Mouse (Mus musculus) ES-E14 (cell line): ENCODE data around the gene Taar7f. TPM values are rescaled to one million over a fixed set of nuclear protein-coding genes. Genes with fewer than 3 reads are reported as not detected.
"Not testable (repeated sequence)": the region's sequence is repeated elsewhere in the genome, so short reads cannot be mapped to it uniquely, and the experiment has no call there.

ENCODE experiments used
- DNase-seq: peaks from one replicate; pipeline ENCODE4 v3.0.0-alpha.2; 2013; ENCODE audit warnings: low read depth, low spot score
- H3K27ac ChIP-seq: 2 replicates; pipeline ENCODE4 v1.5.1; 2012; ENCODE audit warnings: low read depth, mild to moderate bottlenecking, low read length, moderate library complexity, mixed read lengths; ENCODE audit not compliant: poor library complexity, insufficient read depth, severe bottlenecking
- H3K36me3 ChIP-seq: 2 replicates; pipeline ENCODE4 v1.6.1; 2012; ENCODE audit warnings: mild to moderate bottlenecking, low read length, moderate library complexity, mixed read lengths; ENCODE audit not compliant: control insufficient read depth, poor library complexity, insufficient read depth, severe bottlenecking
- H3K4me1 ChIP-seq, 2 experiments: fragments of 150-350 bp in 1 of 2; sonication (generic) in 1 of 2; 2 replicates each; pipeline ENCODE4 v1.6.1; 2012; ENCODE audit warnings: low read length in 2 of 2, mild to moderate bottlenecking in 1 of 2, mixed read lengths in 1 of 2; ENCODE audit not compliant: control insufficient read depth in 2 of 2, insufficient read depth in 2 of 2, poor library complexity in 1 of 2
- H3K4me3 ChIP-seq, 2 experiments: fragments of 150-350 bp in 1 of 2; sonication (generic) in 1 of 2; 2 replicates each; pipeline ENCODE4 v1.5.1; 2012; ENCODE audit warnings: low read length in 2 of 2, low read depth in 1 of 2, mild to moderate bottlenecking in 1 of 2, mixed read lengths in 1 of 2; ENCODE audit not compliant: insufficient read depth in 1 of 2, poor library complexity in 1 of 2, severe bottlenecking in 1 of 2
- H3K9ac ChIP-seq: 2 replicates; pipeline ENCODE4 v1.6.1; 2012; ENCODE audit warnings: low read depth, mild to moderate bottlenecking, low read length, mixed read lengths; ENCODE audit not compliant: poor library complexity, insufficient read depth, severe bottlenecking
- H3K9me3 ChIP-seq: fragments of 150-350 bp; sonication (generic); 2 replicates; pipeline ENCODE4 v1.6.1; 2012; ENCODE audit warnings: low read depth, mild to moderate bottlenecking, low read length; ENCODE audit not compliant: control insufficient read depth, insufficient read depth
- CHD2 ChIP-seq: IDR thresholded peaks from 2 replicates; pipeline ENCODE4 v1.6.1; 2014; ENCODE audit warnings: mild to moderate bottlenecking, low read depth, low read length, inconsistent platforms
- HCFC1 ChIP-seq: IDR thresholded peaks from 2 replicates; pipeline ENCODE4 v1.6.1; 2012; ENCODE audit warnings: low read length, inconsistent platforms, borderline replicate concordance; ENCODE audit not compliant: insufficient read depth
- MAFK ChIP-seq: IDR thresholded peaks from 2 replicates; pipeline ENCODE4 v1.6.1; 2014; ENCODE audit warnings: mild to moderate bottlenecking, low read depth, low read length, inconsistent platforms; ENCODE audit not compliant: insufficient read depth
- ZC3H11A ChIP-seq: IDR thresholded peaks from 2 replicates; pipeline ENCODE4 v1.6.1; 2012; ENCODE audit warnings: low read depth, mild to moderate bottlenecking, inconsistent platforms, low read length, borderline replicate concordance
- ZNF384 ChIP-seq: IDR thresholded peaks from 2 replicates; pipeline ENCODE4 v1.6.1; 2012; ENCODE audit warnings: low read depth, low read length, inconsistent platforms
- in situ Hi-C, 2 experiments: fragments of 600-800 bp; cut with MboI; formaldehyde crosslinking; loops; one replicate each; pipeline ENCODE4 v1.15.1; 2025; ENCODE audit warnings: low sequenced_read_pairs in 2 of 2, inconsistent platforms in 1 of 2; ENCODE audit not compliant: unreplicated experiment in 2 of 2
- total RNA-seq: library from RNA; depleted of rRNA; stranded (reverse); fragments of 300-350 nt; gene quantifications from 2 replicates; pipeline ENCODE4 v1.2.3, GENCODE M21; 2012; rRNA removed

The Taar7f gene
- total RNA-seq, 1 experiment: not detected

DNA sequence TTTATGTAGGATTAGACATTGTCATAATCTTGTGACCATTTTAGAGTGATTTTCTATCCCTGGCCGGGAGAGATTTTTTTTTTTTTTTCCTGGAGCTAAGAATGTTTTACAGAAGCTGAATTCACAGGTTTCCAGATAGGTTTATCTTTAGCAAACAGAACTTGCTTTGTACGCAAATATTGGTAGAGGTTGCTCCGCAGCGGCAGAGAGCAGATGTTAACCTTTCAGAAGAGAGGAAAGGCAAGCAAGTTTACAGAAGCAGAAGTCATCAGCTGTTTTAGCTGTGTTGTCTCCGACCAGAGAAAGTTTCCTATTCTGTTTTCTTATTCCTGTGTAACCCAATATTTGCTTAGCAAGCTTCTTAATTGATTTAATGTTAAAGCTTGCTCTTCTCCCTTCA is 37.2 kb downstream of the Taar7f start:
- Histone ChIP-seq H3K27ac (no peak overlapping the region), H3K4me3 (no peak overlapping the region), H3K9ac (no peak overlapping the region), H3K9me3 (no peaks in the 10 kb centered on the region), H3K4me1 (peaks cover 0 to 4% of the 10 kb centered on the region in 2 experiments; a peak in 1 of 4 replicates), H3K36me3 (no peaks in the 10 kb centered on the region)
- no peak for TF ChIP-seq HCFC1
- TF ChIP-seq ZC3H11A: no peak
- TF ChIP-seq ZNF384: no peak
- TF ChIP-seq CHD2: no peak
- TF ChIP-seq MAFK: no peak
- in situ Hi-C loops: loop anchor here in 1 of 2 experiments (25.0 kb wide), 1 partner anchor 274 kb away; no protein-coding TSS in a partner anchor
- no peak for DNase-seq

GRCm38 (mm10) chr10:24087168-24087567 is 37.9 kb downstream of the Taar7f start:
- DNase-seq: no peak
- Histone ChIP-seq H3K27ac (no peak overlapping the region), H3K9me3 (no peaks in the 10 kb centered on the region), H3K4me3 (no peak overlapping the region), H3K36me3 (no peaks in the 10 kb centered on the region), H3K4me1 (peaks cover 0 to 4% of the 10 kb centered on the region in 2 experiments; a peak in 1 of 4 replicates), H3K9ac (no peak overlapping the region)
- TF ChIP-seq CHD2 (no peak), ZC3H11A (no peak), MAFK (no peak), HCFC1 (no peak), ZNF384 (no peak)
- in situ Hi-C loops: loop anchor here in 1 of 2 experiments (25.0 kb wide), 1 partner anchor 275 kb away; no protein-coding TSS in a partner anchor

DNA sequence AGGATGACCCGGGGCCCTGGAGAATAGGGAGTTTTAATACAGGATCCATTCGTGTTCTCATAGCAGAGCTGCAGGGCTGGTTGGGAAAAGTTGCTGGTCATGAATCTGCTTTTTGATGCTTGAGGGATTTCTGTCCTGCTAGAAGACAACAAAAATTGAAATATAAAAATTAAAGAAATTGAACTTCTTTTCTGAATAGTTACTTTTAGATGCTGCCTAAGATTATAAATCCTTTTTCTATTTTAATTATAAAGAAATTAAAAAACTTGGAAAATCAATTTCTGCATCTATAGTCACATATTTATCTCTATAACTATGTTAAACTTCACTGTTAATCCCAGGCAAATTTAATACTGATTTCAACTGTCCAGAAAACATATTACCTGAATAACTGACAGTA is 42.9 kb downstream of the Taar7f start, which contains the start of gene Taar8b:
Gene Taar8b, minus strand, starts transcription at position 101 of the 400 bp plus-strand sequence.
- no peak within 1 kb of the TSS for H3K27ac ChIP-seq
- H3K4me3 ChIP-seq: no peak within 1 kb of the TSS
- H3K9ac ChIP-seq: no peak within 1 kb of the TSS
- H3K36me3 ChIP-seq: no peaks in the 10 kb centered on the region
- in situ Hi-C loops: loop anchor here in 1 of 2 experiments (25.0 kb wide), 1 partner anchor 280 kb away; no protein-coding TSS in a partner anchor
- H3K4me1 ChIP-seq: no peaks in the 10 kb centered on the region
- no peak for DNase-seq
- TF ChIP-seq ZC3H11A (no peak), HCFC1 (no peak), CHD2 (no peak), MAFK (no peak), ZNF384 (no peak)
- H3K9me3 ChIP-seq: no peaks in the 10 kb centered on the region

DNA sequence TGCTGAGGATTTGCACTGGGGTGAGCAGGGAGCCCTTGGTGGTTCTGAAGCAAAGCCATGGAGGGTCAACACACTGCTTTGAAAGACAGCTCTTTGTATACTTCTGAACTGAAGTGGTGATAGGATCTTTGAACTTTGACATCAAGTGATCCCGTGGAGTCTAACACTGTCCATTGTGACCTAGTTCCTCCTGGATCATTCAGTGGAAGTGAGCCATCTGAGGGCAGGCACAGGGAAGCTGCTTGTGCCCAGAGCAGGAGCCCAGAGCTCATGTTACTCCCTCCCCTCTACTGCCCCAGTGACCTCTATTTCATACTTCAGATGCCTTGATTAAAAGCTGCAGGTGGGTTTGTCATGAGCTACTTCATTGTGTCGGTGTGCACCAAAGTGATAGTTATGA is 47.7 kb downstream of the Taar7f start:
- in situ Hi-C loops: loop anchor here in 1 of 2 experiments (25.0 kb wide), 1 partner anchor 285 kb away; no protein-coding TSS in a partner anchor
- H3K36me3 ChIP-seq, DNase-seq, H3K4me1 ChIP-seq, H3K9ac ChIP-seq, H3K4me3 ChIP-seq, H3K27ac ChIP-seq, H3K9me3 ChIP-seq: not testable (repeated sequence)

Other genes starting within 250 kb of the Taar7f start
- gene Vnn3, start 198.0 kb upstream of the Taar7f start, total RNA-seq: not detected in 2 replicates
- 2.0 and 4.1 TPM in 2 replicates for gene Vnn1, start 154.8 kb upstream of the Taar7f start, total RNA-seq
- gene Taar1, start 129.2 kb upstream of the Taar7f start, total RNA-seq: not detected in 2 replicates
- not detected in 2 replicates for gene Taar2, start 110.9 kb upstream of the Taar7f start, total RNA-seq
- gene Taar3, start 100.0 kb upstream of the Taar7f start, total RNA-seq: not detected in 2 replicates
- not detected in 2 replicates for gene Taar4, start 89.0 kb upstream of the Taar7f start, total RNA-seq
- gene Taar5, start 78.8 kb upstream of the Taar7f start, total RNA-seq: not detected in 2 replicates
- not detected in 2 replicates for gene Taar6, start 63.9 kb upstream of the Taar7f start, total RNA-seq
- gene Taar7a, start 56.0 kb upstream of the Taar7f start, total RNA-seq: not detected in 2 replicates
- not detected in 2 replicates for gene Taar7b, start 49.6 kb upstream of the Taar7f start, total RNA-seq
- not detected in 2 replicates for gene Taar7d, start 22.3 kb upstream of the Taar7f start, total RNA-seq
- gene Taar7e, start 11.9 kb upstream of the Taar7f start, total RNA-seq: not detected in 2 replicates
- gene Taar8a, start 27.0 kb downstream of the Taar7f start, total RNA-seq: not detected in 2 replicates
- not detected in 2 replicates for gene Taar8b, start 42.8 kb downstream of the Taar7f start, total RNA-seq
- gene Taar8c, start 52.4 kb downstream of the Taar7f start, total RNA-seq: not detected in 2 replicates
- not detected in 2 replicates for gene Taar9, start 60.0 kb downstream of the Taar7f start, total RNA-seq
- gene Stx7, start 99.8 kb downstream of the Taar7f start, total RNA-seq: 27.0 and 44.5 TPM in 2 replicates
- gene Moxd1, start 174.0 kb downstream of the Taar7f start, total RNA-seq: 2.9 and 7.1 TPM in 2 replicates